Mouse (Mus musculus) ES-E14 (cell line): ENCODE data around the gene Fgr.

Experiments
- HCFC1 ChIP-seq: IDR thresholded peaks from 2 replicates; pipeline ENCODE4 v1.6.1; 2012; ENCODE audit warnings: low read length, inconsistent platforms, borderline replicate concordance; ENCODE audit not compliant: insufficient read depth
- MAFK ChIP-seq: IDR thresholded peaks from 2 replicates; pipeline ENCODE4 v1.6.1; 2014; ENCODE audit warnings: mild to moderate bottlenecking, low read depth, low read length, inconsistent platforms; ENCODE audit not compliant: insufficient read depth
- ZC3H11A ChIP-seq: IDR thresholded peaks from 2 replicates; pipeline ENCODE4 v1.6.1; 2012; ENCODE audit warnings: low read depth, mild to moderate bottlenecking, inconsistent platforms, low read length, borderline replicate concordance

DNA sequence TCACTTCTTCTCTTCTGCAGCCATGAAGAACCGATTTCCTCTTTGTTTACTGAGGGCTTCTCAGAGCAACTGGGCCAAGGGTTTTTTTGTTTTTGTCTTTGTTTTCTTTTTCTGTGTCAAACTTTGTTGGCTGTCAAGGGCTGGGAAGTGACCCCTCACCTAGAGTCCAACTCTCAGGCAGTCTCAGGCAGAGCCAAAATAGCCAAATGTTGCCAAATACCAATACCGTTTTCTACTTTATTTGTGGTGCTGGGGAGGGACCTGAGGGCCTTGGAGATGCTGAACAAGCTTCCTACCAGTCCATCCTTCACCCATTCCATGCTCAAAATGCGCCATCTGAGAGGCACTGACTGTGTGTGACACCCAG is 14.2 kb upstream of the Fgr start:
- TF ChIP-seq HCFC1 (no peak), MAFK (no peak), ZC3H11A (no peak)
